Mouse (Mus musculus) NIH3T3 (cell line): ENCODE measurements around the gene Apoc4.

Experiments
- DNase-seq: peaks from one replicate; pipeline ENCODE4 v3.0.0-alpha.2; 2012; ENCODE audit warnings: low read depth

Gene Apoc4

GRCm38 (mm10) chr7:19677872-19678271, 3.4 kb downstream of the Apoc4 start, which contains the start of gene Apoc2:
Gene Apoc2 (minus strand): TSS chr7:19677941.
- no peak for DNase-seq

GRCm38 (mm10) chr7:19676662-19677061, 4.6 kb downstream of the Apoc4 start:
- DNase-seq = no peak

- DNase-seq = no peak
Observed at GRCm38 (mm10) chr7:19675824-19676223, 5.5 kb downstream of the Apoc4 start.

- peak; percentile 21 for DNase-seq
Observed at GRCm38 (mm10) chr7:19673083-19673699, 8.1 kb downstream of the Apoc4 start.

GRCm38 (mm10) chr7:19671511-19671910, 9.8 kb downstream of the Apoc4 start:
- no peak for DNase-seq

- DNase-seq = peak; percentile 97
Observed at GRCm38 (mm10) chr7:19668947-19669721, 12.1 kb downstream of the Apoc4 start.

GRCm38 (mm10) chr7:19667434-19667833, 13.8 kb downstream of the Apoc4 start:
- DNase-seq = no peak

- peak; percentile 53 for DNase-seq
Observed at GRCm38 (mm10) chr7:19666750-19667149, 14.5 kb downstream of the Apoc4 start.

GRCm38 (mm10) chr7:19664955-19665841, 16.1 kb downstream of the Apoc4 start, which contains the start of gene Clptm1:
Gene Clptm1 (minus strand): TSS chr7:19665033.
- DNase-seq = peak; percentile 98

GRCm38 (mm10) chr7:19664455-19664954, 16.8 kb downstream of the Apoc4 start:
- no peak for DNase-seq

- no peak for DNase-seq
Observed at GRCm38 (mm10) chr7:19663940-19664339, 17.3 kb downstream of the Apoc4 start.

GRCm38 (mm10) chr7:19652614-19653013, 28.7 kb downstream of the Apoc4 start:
- DNase-seq = no peak

- DNase-seq = no peak
Observed at GRCm38 (mm10) chr7:19651063-19651786, 30.1 kb downstream of the Apoc4 start.

GRCm38 (mm10) chr7:19641223-19641622, 40.1 kb downstream of the Apoc4 start:
- no peak for DNase-seq

- no peak for DNase-seq
Observed at GRCm38 (mm10) chr7:19635074-19635827, 46.0 kb downstream of the Apoc4 start.

GRCm38 (mm10) chr7:19634591-19634990, 46.7 kb downstream of the Apoc4 start:
- no peak for DNase-seq

GRCm38 (mm10) chr7:19633855-19634254, 47.4 kb downstream of the Apoc4 start:
- no peak for DNase-seq

GRCm38 (mm10) chr7:19633197-19633596, 48.1 kb downstream of the Apoc4 start:
- DNase-seq = no peak

GRCm38 (mm10) chr7:19632720-19633119, 48.6 kb downstream of the Apoc4 start:
- DNase-seq = no peak

GRCm38 (mm10) chr7:19632275-19632674, 49.0 kb downstream of the Apoc4 start:
- no peak for DNase-seq

GRCm38 (mm10) chr7:19629361-19629734, 51.9 kb downstream of the Apoc4 start, which contains the start of gene Relb:
Gene Relb (minus strand): TSS chr7:19629438.
- DNase-seq = peak; percentile 97
